Mouse (Mus musculus) lung, adult 2 months (tissue): ENCODE results near the gene Cfap43.

Experiments
- CTCF ChIP-seq: fragments of 200-500 bp; IDR thresholded peaks from 2 replicates; pipeline ENCODE4 v1.5.1; 2011; ENCODE audit warnings: mild to moderate bottlenecking, low read length, control low read depth; ENCODE audit not compliant: insufficient read depth
- POLR2A ChIP-seq: fragments of 200-500 bp; IDR thresholded peaks from 2 replicates; pipeline ENCODE4 v1.6.1; 2011; ENCODE audit warnings: low read depth, mild to moderate bottlenecking, control low read depth, low read length, borderline replicate concordance; ENCODE audit errors: extremely low read depth

DNA sequence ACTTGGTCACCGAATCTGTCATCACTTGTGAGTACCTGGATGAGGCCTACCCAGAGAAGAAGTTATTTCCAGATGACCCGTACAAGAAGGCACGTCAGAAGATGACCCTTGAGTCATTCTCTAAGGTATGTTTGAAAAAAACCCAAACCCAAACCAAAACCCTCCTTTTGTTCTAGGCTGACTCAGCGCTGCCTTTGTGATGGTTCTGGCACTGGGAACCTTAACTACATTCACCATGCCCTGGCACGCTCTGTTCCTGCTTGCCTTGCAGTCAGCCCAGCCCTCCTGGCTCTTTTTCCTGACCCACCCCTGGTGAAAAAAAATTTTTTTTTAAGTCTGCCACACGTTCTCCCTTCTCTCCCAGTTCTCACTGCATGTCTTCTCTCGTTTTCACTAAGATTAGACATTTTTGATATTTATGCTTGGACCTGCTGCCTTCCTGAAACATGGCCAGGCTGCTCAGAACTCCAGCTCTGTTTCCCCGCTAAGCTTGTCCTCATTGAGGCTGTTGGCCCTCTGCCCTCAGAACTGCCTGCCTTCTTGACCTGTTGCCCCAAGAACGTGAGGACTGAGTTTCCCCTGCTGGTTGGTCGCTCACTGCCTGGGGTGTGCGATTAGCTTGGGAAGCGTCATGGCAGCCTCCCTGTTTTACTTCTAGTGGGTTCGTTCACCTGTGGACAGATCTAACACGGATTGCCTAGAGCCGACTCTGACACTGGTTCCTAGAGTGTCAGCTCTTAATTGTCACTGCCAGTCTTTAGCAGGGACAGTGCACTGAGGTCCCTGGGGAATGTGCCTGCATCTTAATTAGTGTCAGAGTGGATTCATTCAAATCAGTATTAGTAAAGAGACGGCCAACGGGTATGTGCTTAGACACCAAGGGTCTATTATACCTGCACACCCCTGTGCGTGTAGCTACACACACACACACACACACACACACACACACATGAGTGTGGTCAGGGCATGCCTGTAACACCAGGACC lies 60.8 kb downstream of the Cfap43 start:
- TF ChIP-seq CTCF (no peak), POLR2A (no peak)
